Mouse (Mus musculus) spleen, adult 12 weeks (tissue): Measurements from ENCODE around the gene Sqstm1.
A peak's percentile ranks its signal among the peaks of the same experiment; 100 is the strongest.

Experiments used
- DNase-seq: peaks from one replicate; pipeline ENCODE4 v3.0.0; 2022; ENCODE audit warnings: low spot score

Gene Sqstm1

GRCm38 (mm10) chr11:50210505-50211151 is at the start of gene Sqstm1, which contains the start of gene Mgat4b:
Gene Sqstm1 (minus strand): TSS chr11:50210827.
Gene Mgat4b (plus strand): TSS chr11:50210890.
- DNase-seq, result peak; percentile 78

- no peak for DNase-seq
Measured at GRCm38 (mm10) chr11:50258310-50258709, 47.7 kb upstream of the Sqstm1 start.

- DNase-seq, result no peak
Measured at GRCm38 (mm10) chr11:50256615-50257014, 46.0 kb upstream of the Sqstm1 start.

GRCm38 (mm10) chr11:50254010-50254580 is 43.5 kb upstream of the Sqstm1 start:
- DNase-seq, result no peak

- DNase-seq, result no peak
Measured at GRCm38 (mm10) chr11:50253393-50253792, 42.8 kb upstream of the Sqstm1 start.

GRCm38 (mm10) chr11:50252684-50253265 is 42.1 kb upstream of the Sqstm1 start:
- no peak for DNase-seq

GRCm38 (mm10) chr11:50252166-50252565 is 41.5 kb upstream of the Sqstm1 start:
- DNase-seq, result no peak

GRCm38 (mm10) chr11:50248473-50249171 is 38.0 kb upstream of the Sqstm1 start:
- no peak for DNase-seq

GRCm38 (mm10) chr11:50245269-50245668 is 34.6 kb upstream of the Sqstm1 start:
- no peak for DNase-seq

GRCm38 (mm10) chr11:50243926-50244325 is 33.3 kb upstream of the Sqstm1 start:
- no peak for DNase-seq

GRCm38 (mm10) chr11:50240235-50240911 is 29.7 kb upstream of the Sqstm1 start:
- no peak for DNase-seq

GRCm38 (mm10) chr11:50238821-50239791 is 28.5 kb upstream of the Sqstm1 start:
- DNase-seq, result no peak

GRCm38 (mm10) chr11:50238324-50238723 is 27.7 kb upstream of the Sqstm1 start, which contains the start of gene Ltc4s:
Gene Ltc4s (minus strand): TSS chr11:50238616.
- no peak for DNase-seq

GRCm38 (mm10) chr11:50236937-50237835 is 26.6 kb upstream of the Sqstm1 start:
- DNase-seq, result no peak

GRCm38 (mm10) chr11:50236540-50236936 is 25.9 kb upstream of the Sqstm1 start:
- DNase-seq, result peak; percentile 82

GRCm38 (mm10) chr11:50234606-50235005 is 24.0 kb upstream of the Sqstm1 start:
- DNase-seq, result no peak

GRCm38 (mm10) chr11:50233993-50234392 is 23.4 kb upstream of the Sqstm1 start:
- no peak for DNase-seq

GRCm38 (mm10) chr11:50233022-50233421 is 22.4 kb upstream of the Sqstm1 start:
- no peak for DNase-seq

- DNase-seq, result no peak
Measured at GRCm38 (mm10) chr11:50231411-50231810, 20.8 kb upstream of the Sqstm1 start.
